Mouse (Mus musculus) brain, embryonic 14.5 days (tissue): ENCODE measurements around the gene Psmd4.

Experiments
- CTCF ChIP-seq: fragments of 200-500 bp; IDR thresholded peaks from 2 replicates; pipeline ENCODE4 v1.5.1; 2012; ENCODE audit warnings: inconsistent platforms, mild to moderate bottlenecking, moderate library complexity, borderline replicate concordance; ENCODE audit not compliant: insufficient read depth, insufficient read length; ENCODE audit errors: extremely low read depth
- POLR2A ChIP-seq: fragments of 200-500 bp; IDR thresholded peaks from 2 replicates; pipeline ENCODE4 v1.6.1; 2012; ENCODE audit warnings: mild to moderate bottlenecking, inconsistent platforms, borderline replicate concordance; ENCODE audit not compliant: poor library complexity, insufficient read depth, insufficient read length, severe bottlenecking; ENCODE audit errors: extremely low read depth

DNA sequence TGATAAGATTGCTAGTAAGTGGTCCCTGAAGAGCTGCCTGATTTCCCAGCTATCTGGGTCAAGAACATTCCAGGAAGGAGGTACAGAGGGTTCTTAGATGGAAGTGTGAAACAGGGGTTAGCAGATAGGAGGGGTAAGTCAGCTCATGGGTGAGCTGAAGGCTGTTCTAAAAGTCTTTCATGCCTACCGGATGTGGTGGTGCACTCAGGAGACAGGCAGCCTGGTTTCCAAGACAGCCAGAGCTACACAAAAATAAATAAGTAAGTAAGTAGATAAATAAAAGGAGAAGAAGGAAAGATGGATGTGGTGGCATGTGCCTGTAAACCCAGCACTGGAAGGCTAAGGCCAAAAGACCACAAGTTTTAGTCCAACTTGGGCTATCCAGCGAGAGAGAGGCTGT lies 23.7 kb downstream of the Psmd4 start:
- TF ChIP-seq POLR2A (no peak), CTCF (no peak)
